Mouse (Mus musculus): ENCODE measurements around the gene Rhbdl1. TPM values are rescaled to one million over a fixed set of nuclear protein-coding genes. Genes with fewer than 3 reads are reported as not detected.

Gene Rhbdl1
- polyA plus RNA-seq, 1 experiment from 2014 or later: 56.9 TPM

GRCm38 (mm10) chr17:25830200-25830753, 6.8 kb downstream of the Rhbdl1 start:
- H3K4me3 ChIP-seq (replicated peaks): peak overlapping the region; percentile 92
- H3K27me3 ChIP-seq (replicated peaks): no peaks in the 10 kb centered on the region
- no peak overlapping the region for H3K27ac ChIP-seq (replicated peaks)
- H3K9ac ChIP-seq (replicated peaks): peak overlapping the region; percentile 77; the same call in 1 of the 2 replicates
- H3K36me3 ChIP-seq: peaks cover 46% of the 10 kb centered on the region
- H3K9me3 ChIP-seq (replicated peaks): no peaks in the 10 kb centered on the region
- peaks cover 85% of the 10 kb centered on the region for H3K4me1 ChIP-seq
- peak overlapping the region; percentile 98 for H3K4me2 ChIP-seq
- WGBS: 85% methylated on average over 4 of the region's 4 CpGs
- ATAC-seq (ENCODE audit: low FRiP score): no peak

GRCm38 (mm10) chr17:25829558-25830017, 7.5 kb downstream of the Rhbdl1 start:
- peak overlapping the region; percentile 77 for H3K9ac ChIP-seq (replicated peaks)
- peak overlapping the region; percentile 65 for H3K4me3 ChIP-seq (replicated peaks)
- no peaks in the 10 kb centered on the region for H3K9me3 ChIP-seq (replicated peaks)
- peaks cover 85% of the 10 kb centered on the region for H3K4me1 ChIP-seq
- WGBS: 34% methylated on average over 8 of the region's 8 CpGs
- peaks cover 43% of the 10 kb centered on the region for H3K36me3 ChIP-seq
- peak overlapping the region; percentile 98 for H3K4me2 ChIP-seq
- no peaks in the 10 kb centered on the region for H3K27me3 ChIP-seq (replicated peaks)
- peak overlapping the region; percentile 94 for H3K27ac ChIP-seq (replicated peaks)
- no peak for ATAC-seq (ENCODE audit: low FRiP score)

- H3K4me1 ChIP-seq: peaks cover 85% of the 10 kb centered on the region
These were observed 8.2 kb downstream of the Rhbdl1 start, which contains the start of gene Jmjd8 for GRCm38 (mm10) chr17:25828712-25829557. Jmjd8 (plus strand) TSS chr17:25828867.

GRCm38 (mm10) chr17:25828223-25828594, 8.9 kb downstream of the Rhbdl1 start:
- no peak for ATAC-seq (ENCODE audit: low FRiP score)
- Histone ChIP-seq H3K4me1 (peaks cover 81% of the 10 kb centered on the region), H3K27me3 (replicated peaks) (no peaks in the 10 kb centered on the region), H3K4me2 (peak overlapping the region; percentile 98), H3K4me3 (replicated peaks) (peak overlapping the region; percentile 65), H3K9ac (replicated peaks) (peak overlapping the region; percentile 77), H3K9me3 (replicated peaks) (no peaks in the 10 kb centered on the region), H3K27ac (replicated peaks) (peak overlapping the region; percentile 94), H3K36me3 (peaks cover 43% of the 10 kb centered on the region)
- WGBS: 83% methylated on average over 8 of the region's 8 CpGs

More at GRCm38 (mm10) chr17:25828712-25829557, 8.2 kb downstream of the Rhbdl1 start, which contains the start of gene Jmjd8:
- Histone ChIP-seq H3K9me3 (replicated peaks) (no peaks in the 10 kb centered on the region), H3K4me2 (peak within 1 kb of the TSS; percentile 98), H3K9ac (replicated peaks) (peak within 1 kb of the TSS; percentile 77), H3K36me3 (peaks cover 43% of the 10 kb centered on the region), H3K27me3 (replicated peaks) (no peaks in the 10 kb centered on the region), H3K27ac (replicated peaks) (peak within 1 kb of the TSS; percentile 94), H3K4me3 (replicated peaks) (peak within 1 kb of the TSS; percentile 65)
- peak; percentile 53 for ATAC-seq (ENCODE audit: low FRiP score)
- WGBS: 2% methylated on average over 32 of the region's 32 CpGs

GRCm38 (mm10) chr17:25827546-25828222, 9.4 kb downstream of the Rhbdl1 start:
- Histone ChIP-seq H3K36me3 (peaks cover 43% of the 10 kb centered on the region), H3K9ac (replicated peaks) (peak overlapping the region; percentile 77; the same call in 1 of the 2 replicates), H3K27ac (replicated peaks) (0 out of 2 replicates have a peak overlapping the region, but pooled peaks have one; percentile 94), H3K27me3 (replicated peaks) (no peaks in the 10 kb centered on the region), H3K4me3 (replicated peaks) (no peak overlapping the region), H3K9me3 (replicated peaks) (no peaks in the 10 kb centered on the region), H3K4me1 (peaks cover 85% of the 10 kb centered on the region), H3K4me2 (peak overlapping the region; percentile 98; the same call in 1 of the 2 replicates)
- ATAC-seq (ENCODE audit: low FRiP score): no peak
- WGBS: 84% methylated on average over 22 of the region's 22 CpGs

GRCm38 (mm10) chr17:25827011-25827410, 10.1 kb downstream of the Rhbdl1 start:
- WGBS: 96% methylated on average over 13 of the region's 13 CpGs
- H3K9ac ChIP-seq (replicated peaks): 0 out of 2 replicates have a peak overlapping the region, but pooled peaks have one; percentile 7
- H3K4me2 ChIP-seq: no peak overlapping the region
- H3K27me3 ChIP-seq (replicated peaks): no peaks in the 10 kb centered on the region
- no peak for ATAC-seq (ENCODE audit: low FRiP score)
- H3K4me3 ChIP-seq (replicated peaks): no peak overlapping the region
- peaks cover 43% of the 10 kb centered on the region for H3K36me3 ChIP-seq
- H3K9me3 ChIP-seq (replicated peaks): no peaks in the 10 kb centered on the region
- H3K27ac ChIP-seq (replicated peaks): no peak overlapping the region
- peaks cover 83% of the 10 kb centered on the region for H3K4me1 ChIP-seq

- no peak overlapping the region for H3K27ac ChIP-seq (replicated peaks)
- H3K36me3 ChIP-seq: peaks cover 36% of the 10 kb centered on the region
- WGBS: 97% methylated on average over 27 of the region's 27 CpGs
- H3K9ac ChIP-seq (replicated peaks): no peak overlapping the region
- no peak overlapping the region for H3K4me2 ChIP-seq
- no peak for ATAC-seq (ENCODE audit: low FRiP score)
- no peaks in the 10 kb centered on the region for H3K27me3 ChIP-seq (replicated peaks)
- H3K4me3 ChIP-seq (replicated peaks): no peak overlapping the region; the same call in 1 of the 2 replicates
- peaks cover 74% of the 10 kb centered on the region for H3K4me1 ChIP-seq
- H3K9me3 ChIP-seq (replicated peaks): no peaks in the 10 kb centered on the region
These were observed 11.0 kb downstream of the Rhbdl1 start for GRCm38 (mm10) chr17:25825984-25826570.

GRCm38 (mm10) chr17:25825311-25825710, 11.8 kb downstream of the Rhbdl1 start:
- H3K27ac ChIP-seq (replicated peaks): no peak overlapping the region
- H3K4me1 ChIP-seq: peaks cover 66% of the 10 kb centered on the region
- no peak for ATAC-seq (ENCODE audit: low FRiP score)
- H3K4me2 ChIP-seq: peak overlapping the region; percentile 98
- no peak overlapping the region for H3K9ac ChIP-seq (replicated peaks)
- whole genome bisulfite sequencing: 94% methylated on average over 6 of the region's 6 CpGs
- no peaks in the 10 kb centered on the region for H3K9me3 ChIP-seq (replicated peaks)
- peaks cover 30% of the 10 kb centered on the region for H3K36me3 ChIP-seq
- peaks cover under 1% of the 10 kb centered on the region for H3K27me3 ChIP-seq (replicated peaks)
- 0 out of 2 replicates have a peak overlapping the region, but pooled peaks have one; percentile 3 for H3K4me3 ChIP-seq (replicated peaks)

GRCm38 (mm10) chr17:25824362-25825142, 12.5 kb downstream of the Rhbdl1 start:
- Histone ChIP-seq H3K4me3 (replicated peaks) (peak overlapping the region; percentile 65), H3K27me3 (replicated peaks) (peaks cover 8% of the 10 kb centered on the region), H3K36me3 (peaks cover 32% of the 10 kb centered on the region), H3K9me3 (replicated peaks) (no peaks in the 10 kb centered on the region), H3K9ac (replicated peaks) (peak overlapping the region; percentile 81), H3K4me2 (peak overlapping the region; percentile 98), H3K27ac (replicated peaks) (0 out of 2 replicates have a peak overlapping the region, but pooled peaks have one; percentile 83), H3K4me1 (peaks cover 58% of the 10 kb centered on the region)
- ATAC-seq (ENCODE audit: low FRiP score): no peak
- 75% methylated on average over 17 of the region's 17 CpGs for WGBS

- peaks cover 19% of the 10 kb centered on the region for H3K27me3 ChIP-seq (replicated peaks)
- peaks cover 53% of the 10 kb centered on the region for H3K4me1 ChIP-seq
- peak; percentile 71 for ATAC-seq (ENCODE audit: low FRiP score)
These were observed 13.6 kb downstream of the Rhbdl1 start, which contains the start of gene Wdr24 for GRCm38 (mm10) chr17:25823452-25823851. Wdr24 (plus strand) TSS chr17:25823627.

More at GRCm38 (mm10) chr17:25823452-25823851, 13.6 kb downstream of the Rhbdl1 start, which contains the start of gene Wdr24:
- Histone ChIP-seq H3K9ac (replicated peaks) (peak within 1 kb of the TSS; percentile 81), H3K4me3 (replicated peaks) (peak within 1 kb of the TSS; percentile 65), H3K9me3 (replicated peaks) (no peaks in the 10 kb centered on the region), H3K27ac (replicated peaks) (peak within 1 kb of the TSS; percentile 83), H3K4me2 (peak within 1 kb of the TSS; percentile 98), H3K36me3 (peaks cover 38% of the 10 kb centered on the region)
- WGBS: under 1% methylated on average over 18 of the region's 18 CpGs
